Mouse (Mus musculus) intestine, postnatal 0 days (tissue): Measurements from ENCODE around the gene Plin4. TPM values are rescaled to one million over a fixed set of nuclear protein-coding genes. Genes with fewer than 3 reads are reported as not detected.

ENCODE experiments used
- ATAC-seq: fragments of 200-750 bp; cut with Nextera tagmentation; 2 replicates; pipeline ENCODE4 v1.8.0; 2017; ENCODE audit warnings: mild to moderate bottlenecking, moderate TSS enrichment, moderate library complexity
- H3K27ac ChIP-seq: fragments of 300-500 bp; sonication (generic); 2 replicates; pipeline ENCODE4 v1.5.1; 2014; ENCODE audit warnings: mild to moderate bottlenecking, low read depth, low read length, moderate library complexity
- H3K27me3 ChIP-seq: fragments of 300-500 bp; sonication (generic); replicated peaks from 2 replicates; pipeline ENCODE4 v1.6.1; 2014; ENCODE audit warnings: low read length, mixed read lengths; ENCODE audit not compliant: control insufficient read depth, insufficient read depth
- H3K36me3 ChIP-seq: fragments of 300-500 bp; sonication (generic); 2 replicates; pipeline ENCODE4 v1.6.1; 2014; ENCODE audit warnings: mild to moderate bottlenecking, moderate library complexity; ENCODE audit not compliant: control insufficient read depth, insufficient read depth
- H3K4me1 ChIP-seq: fragments of 300-500 bp; sonication (generic); replicated peaks from 2 replicates; pipeline ENCODE4 v1.6.1; 2014; ENCODE audit warnings: antibody characterized with exemption, low read length, mixed read lengths; ENCODE audit not compliant: control insufficient read depth, insufficient read depth
- H3K4me2 ChIP-seq: fragments of 300-500 bp; sonication (generic); replicated peaks from 2 replicates; pipeline ENCODE4 v1.6.1; 2014; ENCODE audit warnings: low read depth, mild to moderate bottlenecking, moderate library complexity
- H3K4me3 ChIP-seq: fragments of 300-500 bp; sonication (generic); 2 replicates; pipeline ENCODE4 v1.5.1; 2014; ENCODE audit warnings: low read depth, low read length
- H3K9ac ChIP-seq: fragments of 300-500 bp; sonication (generic); 2 replicates; pipeline ENCODE4 v1.6.1; 2014; ENCODE audit warnings: mild to moderate bottlenecking, low read depth, low read length
- H3K9me3 ChIP-seq: fragments of 300-500 bp; sonication (generic); 2 replicates; pipeline ENCODE4 v1.6.1; 2016; ENCODE audit warnings: mixed run types; ENCODE audit not compliant: control insufficient read depth
- CTCF ChIP-seq: sonication (generic); IDR thresholded peaks from 2 replicates; pipeline ENCODE4 v1.5.1; 2016; ENCODE audit warnings: low read depth, mild to moderate bottlenecking, control low read depth, antibody characterized with exemption, moderate library complexity
- WGBS: fragments of 180-500 bp; shearing (Covaris S2); extraction: QIAGEN DNeasy Blood & Tissue Kit; methylation state at CpG from one replicate; pipeline ENCODE4 v1.1.7; 2014; 5-methylcytosine and 5-hydroxymethylcytosine counted together
- polyA plus RNA-seq: library from polyadenylated mRNA; unstranded; fragments of >200 nt; fragmentation: Nextera tagmentation; extraction: Ambion mirVana; gene quantifications from 2 replicates; pipeline ENCODE4 v1.2.1, GENCODE M21; 2015

Gene Plin4
- polyA plus RNA-seq, 1 experiment from 2014 or later = 0.30 TPM

DNA sequence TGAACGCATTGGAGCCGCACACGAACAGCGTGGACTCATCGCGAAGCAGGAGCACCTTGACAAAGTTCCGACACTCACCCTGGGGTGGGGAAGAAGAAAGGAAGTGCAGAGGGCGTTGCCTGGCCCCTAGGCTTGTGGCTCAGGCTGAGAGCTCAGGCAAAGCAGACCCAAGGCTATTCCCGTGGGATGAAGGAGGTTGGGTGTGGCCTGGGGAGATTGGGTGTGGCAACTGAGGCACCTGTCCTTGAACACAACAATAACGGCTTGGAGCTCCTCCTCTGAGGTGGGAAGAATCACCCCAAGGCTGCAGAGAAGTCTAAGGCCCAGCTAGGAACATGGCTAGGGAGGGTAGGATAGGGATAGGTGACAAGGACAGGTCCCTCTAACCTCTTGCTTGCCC, 21.5 kb upstream of the Plin4 start:
- no peak for ATAC-seq
- Histone ChIP-seq H3K4me3 (no peak overlapping the region), H3K4me1 (peaks cover 10% of the 10 kb centered on the region; the same call in 1 of the 2 replicates), H3K27me3 (no peaks in the 10 kb centered on the region), H3K9me3 (no peaks in the 10 kb centered on the region), H3K9ac (no peak overlapping the region), H3K36me3 (peaks cover 12% of the 10 kb centered on the region), H3K27ac (no peak overlapping the region), H3K4me2 (no peak overlapping the region)
- 84% methylated on average over 10 of the region's 10 CpGs for WGBS
- no peak for TF ChIP-seq CTCF

DNA sequence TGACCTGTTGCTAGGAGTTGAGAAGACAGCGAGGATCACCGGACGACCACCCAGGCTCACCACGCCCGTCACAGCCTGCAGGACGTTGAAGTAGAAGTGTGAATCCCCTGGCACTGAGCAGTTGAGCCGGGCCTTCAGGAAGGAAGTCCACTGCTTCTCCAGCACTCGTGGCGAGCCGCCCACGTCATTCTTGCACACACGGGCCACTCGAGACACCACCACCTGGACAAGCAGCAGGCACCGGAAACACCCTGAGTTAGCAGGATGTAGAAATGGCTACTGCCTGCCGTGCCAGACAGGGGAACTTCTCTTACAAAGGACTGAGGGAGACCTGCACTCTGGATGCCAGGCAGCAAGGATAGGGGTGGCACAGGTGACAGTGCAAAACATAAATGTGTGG, 18.6 kb upstream of the Plin4 start:
- no peak overlapping the region for H3K4me2 ChIP-seq
- no peak overlapping the region for H3K4me3 ChIP-seq
- no peak for TF ChIP-seq CTCF
- peaks cover 3% of the 10 kb centered on the region for H3K4me1 ChIP-seq
- H3K27ac ChIP-seq = no peak overlapping the region
- WGBS = 75% methylated on average over 15 of the region's 15 CpGs
- no peak overlapping the region for H3K9ac ChIP-seq
- no peaks in the 10 kb centered on the region for H3K9me3 ChIP-seq
- peaks cover 14% of the 10 kb centered on the region for H3K36me3 ChIP-seq
- ATAC-seq = no peak
- peaks cover 12% of the 10 kb centered on the region for H3K27me3 ChIP-seq

DNA sequence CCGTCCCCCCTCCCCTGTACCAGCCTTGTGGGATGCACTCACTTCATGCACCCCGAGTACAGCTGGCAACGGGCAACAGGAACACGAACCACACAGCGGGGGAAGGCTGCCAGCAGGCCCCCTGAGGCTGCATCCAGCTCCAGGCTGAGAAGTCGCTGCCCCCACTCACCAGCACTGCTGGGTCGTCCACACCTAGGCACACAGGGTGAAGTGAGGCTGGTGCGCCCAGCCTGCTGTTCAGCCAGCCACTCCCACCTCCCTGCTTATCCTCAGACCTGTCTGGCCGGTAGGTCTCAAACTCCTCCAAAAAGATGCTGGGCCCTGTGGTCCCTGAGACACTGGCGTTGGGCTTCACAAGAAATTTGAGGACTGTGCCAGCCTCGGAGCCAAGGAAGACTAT, 16.6 kb upstream of the Plin4 start:
- WGBS = 74% methylated on average over 11 of the region's 11 CpGs
- Histone ChIP-seq H3K27ac (no peak overlapping the region), H3K9me3 (peaks cover 9% of the 10 kb centered on the region), H3K4me3 (no peak overlapping the region), H3K36me3 (peaks cover 17% of the 10 kb centered on the region), H3K4me1 (no peaks in the 10 kb centered on the region; the same call in 1 of the 2 replicates), H3K4me2 (no peak overlapping the region), H3K27me3 (peaks cover 31% of the 10 kb centered on the region), H3K9ac (no peak overlapping the region)
- no peak for TF ChIP-seq CTCF
- no peak for ATAC-seq

DNA sequence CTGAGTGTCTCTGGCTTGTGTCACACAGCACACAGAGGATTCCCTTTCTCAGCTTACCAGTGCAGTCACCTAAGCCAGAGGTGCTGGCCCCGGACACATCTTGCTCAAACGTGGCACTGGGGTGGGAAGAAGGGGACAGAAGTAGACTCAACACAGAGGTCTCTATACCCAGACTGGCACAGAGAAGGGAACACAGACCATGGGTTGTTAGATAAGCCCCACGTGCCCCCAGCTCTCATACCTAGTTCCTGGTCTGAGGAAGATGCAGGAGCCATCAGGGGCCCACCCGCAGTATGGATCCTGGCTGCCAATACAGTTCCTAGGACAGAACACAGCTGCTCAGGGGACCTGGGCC, 15.7 kb upstream of the Plin4 start:
- no peak for ATAC-seq
- peaks cover 9% of the 10 kb centered on the region for H3K36me3 ChIP-seq
- peaks cover 40% of the 10 kb centered on the region for H3K27me3 ChIP-seq
- no peaks in the 10 kb centered on the region; the same call in 1 of the 2 replicates for H3K4me1 ChIP-seq
- no peak overlapping the region for H3K4me3 ChIP-seq
- 94% methylated on average over 4 of the region's 4 CpGs for WGBS
- H3K9me3 ChIP-seq = peaks cover 9% of the 10 kb centered on the region
- no peak overlapping the region for H3K9ac ChIP-seq
- no peak overlapping the region for H3K4me2 ChIP-seq
- no peak for TF ChIP-seq CTCF
- no peak overlapping the region for H3K27ac ChIP-seq

- Histone ChIP-seq H3K27me3 (peaks cover 46% of the 10 kb centered on the region), H3K9ac (peak overlapping the region; percentile 31; the same call in 1 of the 2 replicates), H3K4me3 (peak overlapping the region; percentile 46), H3K36me3 (peaks cover 5% of the 10 kb centered on the region), H3K4me2 (peak overlapping the region; percentile 89), H3K9me3 (peaks cover 9% of the 10 kb centered on the region), H3K4me1 (no peaks in the 10 kb centered on the region; the same call in 1 of the 2 replicates), H3K27ac (no peak overlapping the region)
- 8% methylated on average over 59 of the region's 59 CpGs for WGBS
- peak; percentile 18 for ATAC-seq
- peak; percentile 86 for TF ChIP-seq CTCF
These were observed 15.0 kb upstream of the Plin4 start for GRCm38 (mm10) chr17:56124377-56125275.

DNA sequence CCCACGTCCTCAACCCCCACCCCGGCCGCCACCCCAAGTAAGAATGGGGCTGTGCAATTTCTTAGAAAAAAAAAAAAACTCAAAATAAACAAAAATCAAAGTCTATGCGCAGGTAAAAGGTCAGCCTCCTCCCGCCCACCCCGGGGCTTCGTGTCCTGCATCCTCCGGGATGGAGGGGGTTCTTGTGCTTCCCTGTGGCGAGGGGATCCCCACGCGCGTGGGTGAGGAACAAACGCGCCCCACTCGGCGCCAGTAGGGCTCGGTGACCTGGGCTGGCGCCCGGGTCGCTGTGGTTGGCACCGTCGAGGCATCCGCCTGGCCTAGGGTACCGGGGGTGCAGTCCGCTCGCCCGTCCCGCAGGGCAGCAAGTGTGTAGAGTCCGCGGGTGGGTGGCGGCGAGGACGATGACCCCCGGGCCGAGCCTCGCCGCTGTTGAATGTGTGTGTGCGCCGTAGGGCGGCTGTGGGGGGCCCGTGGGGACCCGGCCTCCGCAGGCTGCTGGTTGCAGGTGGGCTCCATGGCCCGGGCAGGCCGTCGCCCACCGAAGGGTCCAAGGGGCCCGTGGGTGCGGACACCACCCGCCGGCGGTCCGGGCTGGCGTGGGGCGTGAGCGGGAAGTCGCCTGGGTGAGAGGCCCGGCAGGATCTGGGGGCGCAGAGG, 14.2 kb upstream of the Plin4 start:
- Histone ChIP-seq H3K9me3 (peaks cover 9% of the 10 kb centered on the region), H3K27ac (no peak overlapping the region), H3K4me3 (peak overlapping the region; percentile 46), H3K4me1 (no peaks in the 10 kb centered on the region; the same call in 1 of the 2 replicates), H3K4me2 (peak overlapping the region; percentile 89), H3K9ac (0 out of 2 replicates have a peak overlapping the region, but pooled peaks have one; percentile 31), H3K36me3 (peaks cover 5% of the 10 kb centered on the region; the same call in 1 of the 2 replicates), H3K27me3 (peaks cover 54% of the 10 kb centered on the region)
- peak; percentile 6; the same call in 1 of the 2 replicates for ATAC-seq
- 33% methylated on average over 52 of the region's 59 CpGs for WGBS
- TF ChIP-seq CTCF = no peak
